Mouse (Mus musculus): ENCODE results near the gene Rabl6. TPM values are rescaled to one million over a fixed set of nuclear protein-coding genes. Genes with fewer than 3 reads are reported as not detected.

Rabl6 gene
- polyA plus RNA-seq, 1 experiment from 2014 or later = 49.2 TPM

GRCm38 (mm10) chr2:25573068-25573467 lies 35.3 kb downstream of the Rabl6 start:
- Histone ChIP-seq H3K27me3 (ENCODE audit: control insufficient read depth, insufficient read depth, low read length) (peaks cover 23% of the 10 kb centered on the region), H3K36me3 (ENCODE audit: control insufficient read depth, insufficient read depth, low read length) (peaks cover 4% of the 10 kb centered on the region; the same call in 1 of the 2 replicates), H3K4me2 (no peak overlapping the region), H3K9ac (ENCODE audit: low read length) (no peak overlapping the region), H3K4me3 (ENCODE audit: low read depth, low read length) (no peak overlapping the region), H3K4me1 (ENCODE audit: control insufficient read depth, insufficient read depth, low read length) (peaks cover 18% of the 10 kb centered on the region), H3K27ac (ENCODE audit: low read depth, low read length) (no peak overlapping the region), H3K9me3 (ENCODE audit: control insufficient read depth, low read length) (no peaks in the 10 kb centered on the region)
- 90% methylated on average over 2 of the region's 2 CpGs for WGBS
- ATAC-seq (ENCODE audit: low FRiP score) (no peak), DNase-seq (ENCODE audit: low spot score, missing footprints) (no peak)

- Histone ChIP-seq H3K4me3 (ENCODE audit: low read depth, low read length) (no peak overlapping the region), H3K36me3 (ENCODE audit: control insufficient read depth, insufficient read depth, low read length) (peaks cover 4% of the 10 kb centered on the region; the same call in 1 of the 2 replicates), H3K4me2 (no peak overlapping the region), H3K9ac (ENCODE audit: low read length) (no peak overlapping the region), H3K4me1 (ENCODE audit: control insufficient read depth, insufficient read depth, low read length) (peaks cover 11% of the 10 kb centered on the region), H3K9me3 (ENCODE audit: control insufficient read depth, low read length) (no peaks in the 10 kb centered on the region), H3K27me3 (ENCODE audit: control insufficient read depth, insufficient read depth, low read length) (peaks cover 5% of the 10 kb centered on the region), H3K27ac (ENCODE audit: low read depth, low read length) (no peak overlapping the region)
- DNase-seq (ENCODE audit: low spot score, missing footprints) (no peak), ATAC-seq (ENCODE audit: low FRiP score) (no peak)
- 90% methylated on average over 4 of the region's 4 CpGs for WGBS
These were observed 37.1 kb downstream of the Rabl6 start for GRCm38 (mm10) chr2:25571221-25571620.

GRCm38 (mm10) chr2:25569323-25569722 lies 39.0 kb downstream of the Rabl6 start:
- DNase-seq (ENCODE audit: low spot score, missing footprints) (no peak), ATAC-seq (ENCODE audit: low FRiP score) (no peak)
- Histone ChIP-seq H3K4me3 (ENCODE audit: low read depth, low read length) (no peak overlapping the region), H3K4me2 (no peak overlapping the region), H3K9me3 (ENCODE audit: control insufficient read depth, low read length) (no peaks in the 10 kb centered on the region), H3K36me3 (ENCODE audit: control insufficient read depth, insufficient read depth, low read length) (peaks cover 5% of the 10 kb centered on the region), H3K9ac (ENCODE audit: low read length) (no peak overlapping the region), H3K27me3 (ENCODE audit: control insufficient read depth, insufficient read depth, low read length) (no peaks in the 10 kb centered on the region), H3K4me1 (ENCODE audit: control insufficient read depth, insufficient read depth, low read length) (peaks cover 5% of the 10 kb centered on the region; the same call in 1 of the 2 replicates), H3K27ac (ENCODE audit: low read depth, low read length) (no peak overlapping the region)
- 94% methylated on average over 3 of the region's 3 CpGs for WGBS

GRCm38 (mm10) chr2:25568473-25569019 lies 39.8 kb downstream of the Rabl6 start:
- no peak for ATAC-seq (ENCODE audit: low FRiP score)

GRCm38 (mm10) chr2:25566558-25566957 lies 41.8 kb downstream of the Rabl6 start:
- peaks cover 14% of the 10 kb centered on the region for H3K36me3 ChIP-seq (ENCODE audit: control insufficient read depth, insufficient read depth, low read length)
- no peak for DNase-seq (ENCODE audit: low spot score, missing footprints)

More at GRCm38 (mm10) chr2:25568473-25569019, 39.8 kb downstream of the Rabl6 start:
- 88% methylated on average over 6 of the region's 6 CpGs for WGBS
- Histone ChIP-seq H3K27me3 (ENCODE audit: control insufficient read depth, insufficient read depth, low read length) (no peaks in the 10 kb centered on the region), H3K4me3 (ENCODE audit: low read depth, low read length) (no peak overlapping the region), H3K4me2 (no peak overlapping the region), H3K4me1 (ENCODE audit: control insufficient read depth, insufficient read depth, low read length) (peaks cover 2% of the 10 kb centered on the region; the same call in 1 of the 2 replicates), H3K36me3 (ENCODE audit: control insufficient read depth, insufficient read depth, low read length) (peaks cover 6% of the 10 kb centered on the region), H3K9me3 (ENCODE audit: control insufficient read depth, low read length) (no peaks in the 10 kb centered on the region), H3K27ac (ENCODE audit: low read depth, low read length) (no peak overlapping the region), H3K9ac (ENCODE audit: low read length) (no peak overlapping the region)
- DNase-seq (ENCODE audit: low spot score, missing footprints) = no peak

GRCm38 (mm10) chr2:25565741-25566140 lies 42.6 kb downstream of the Rabl6 start:
- Histone ChIP-seq H3K4me1 (ENCODE audit: control insufficient read depth, insufficient read depth, low read length) (no peaks in the 10 kb centered on the region), H3K9me3 (ENCODE audit: control insufficient read depth, low read length) (no peaks in the 10 kb centered on the region), H3K4me2 (no peak overlapping the region), H3K9ac (ENCODE audit: low read length) (no peak overlapping the region), H3K36me3 (ENCODE audit: control insufficient read depth, insufficient read depth, low read length) (peaks cover 19% of the 10 kb centered on the region), H3K4me3 (ENCODE audit: low read depth, low read length) (no peak overlapping the region), H3K27ac (ENCODE audit: low read depth, low read length) (no peak overlapping the region), H3K27me3 (ENCODE audit: control insufficient read depth, insufficient read depth, low read length) (no peaks in the 10 kb centered on the region)
- WGBS = 90% methylated on average over 8 of the region's 8 CpGs
- no peak for DNase-seq (ENCODE audit: low spot score, missing footprints)
- ATAC-seq (ENCODE audit: low FRiP score) = no peak

More at GRCm38 (mm10) chr2:25566558-25566957, 41.8 kb downstream of the Rabl6 start:
- H3K9ac ChIP-seq (ENCODE audit: low read length) = no peak overlapping the region
- no peaks in the 10 kb centered on the region for H3K27me3 ChIP-seq (ENCODE audit: control insufficient read depth, insufficient read depth, low read length)
- no peak overlapping the region for H3K27ac ChIP-seq (ENCODE audit: low read depth, low read length)
- H3K4me2 ChIP-seq = no peak overlapping the region
- no peak overlapping the region for H3K4me3 ChIP-seq (ENCODE audit: low read depth, low read length)
- H3K4me1 ChIP-seq (ENCODE audit: control insufficient read depth, insufficient read depth, low read length) = no peaks in the 10 kb centered on the region
- 85% methylated on average over 6 of the region's 6 CpGs for WGBS
- H3K9me3 ChIP-seq (ENCODE audit: control insufficient read depth, low read length) = no peaks in the 10 kb centered on the region
- no peak; the same call in 1 of the 2 replicates for ATAC-seq (ENCODE audit: low FRiP score)

- WGBS = 86% methylated on average over 9 of the region's 9 CpGs
- no peaks in the 10 kb centered on the region for H3K27me3 ChIP-seq (ENCODE audit: control insufficient read depth, insufficient read depth, low read length)
- DNase-seq (ENCODE audit: low spot score, missing footprints) (no peak), ATAC-seq (ENCODE audit: low FRiP score) (no peak)
- H3K9me3 ChIP-seq (ENCODE audit: control insufficient read depth, low read length) = no peaks in the 10 kb centered on the region
- peaks cover 15% of the 10 kb centered on the region for H3K36me3 ChIP-seq (ENCODE audit: control insufficient read depth, insufficient read depth, low read length)
- peaks cover 14% of the 10 kb centered on the region for H3K4me1 ChIP-seq (ENCODE audit: control insufficient read depth, insufficient read depth, low read length)
- no peak overlapping the region for H3K27ac ChIP-seq (ENCODE audit: low read depth, low read length)
- no peak overlapping the region for H3K9ac ChIP-seq (ENCODE audit: low read length)
- H3K4me3 ChIP-seq (ENCODE audit: low read depth, low read length) = no peak overlapping the region
- no peak overlapping the region for H3K4me2 ChIP-seq
These were observed 46.4 kb downstream of the Rabl6 start for GRCm38 (mm10) chr2:25561946-25562345.

GRCm38 (mm10) chr2:25560551-25560950 lies 47.8 kb downstream of the Rabl6 start:
- H3K4me2 ChIP-seq = no peak overlapping the region
- H3K4me3 ChIP-seq (ENCODE audit: low read depth, low read length) = no peak overlapping the region
- H3K27me3 ChIP-seq (ENCODE audit: control insufficient read depth, insufficient read depth, low read length) = no peaks in the 10 kb centered on the region
- H3K9me3 ChIP-seq (ENCODE audit: control insufficient read depth, low read length) = no peaks in the 10 kb centered on the region
- H3K27ac ChIP-seq (ENCODE audit: low read depth, low read length) = no peak overlapping the region
- H3K9ac ChIP-seq (ENCODE audit: low read length) = no peak overlapping the region
- 95% methylated on average over 8 of the region's 8 CpGs for WGBS
- peak; percentile 31 for DNase-seq (ENCODE audit: low spot score, missing footprints)
- peaks cover 15% of the 10 kb centered on the region for H3K36me3 ChIP-seq (ENCODE audit: control insufficient read depth, insufficient read depth, low read length)
- H3K4me1 ChIP-seq (ENCODE audit: control insufficient read depth, insufficient read depth, low read length) = peaks cover 19% of the 10 kb centered on the region
- ATAC-seq (ENCODE audit: low FRiP score) = no peak

GRCm38 (mm10) chr2:25558774-25559173 lies 49.5 kb downstream of the Rabl6 start:
- Histone ChIP-seq H3K36me3 (ENCODE audit: control insufficient read depth, insufficient read depth, low read length) (peaks cover 12% of the 10 kb centered on the region; the same call in 1 of the 2 replicates), H3K9me3 (ENCODE audit: control insufficient read depth, low read length) (no peaks in the 10 kb centered on the region), H3K4me1 (ENCODE audit: control insufficient read depth, insufficient read depth, low read length) (peaks cover 19% of the 10 kb centered on the region), H3K27ac (ENCODE audit: low read depth, low read length) (no peak overlapping the region), H3K4me3 (ENCODE audit: low read depth, low read length) (peak overlapping the region; percentile 93), H3K9ac (ENCODE audit: low read length) (peak overlapping the region; percentile 91), H3K27me3 (ENCODE audit: control insufficient read depth, insufficient read depth, low read length) (no peaks in the 10 kb centered on the region), H3K4me2 (peak overlapping the region; percentile 92)
- DNase-seq (ENCODE audit: low spot score, missing footprints) (no peak), ATAC-seq (ENCODE audit: low FRiP score) (no peak)
- WGBS = 80% methylated on average over 6 of the region's 6 CpGs
